Mouse (Mus musculus) limb, embryonic 14.5 days (tissue): Measurements from ENCODE around the gene Nck2. TPM values are rescaled to one million over a fixed set of nuclear protein-coding genes. Genes with fewer than 3 reads are reported as not detected.

Experiments used
- ATAC-seq: fragments of 200-750 bp; cut with Nextera tagmentation; 2 replicates; pipeline ENCODE4 v1.8.0; 2017; ENCODE audit warnings: low read depth, moderate number of reproducible peaks, moderate TSS enrichment; ENCODE audit not compliant: low FRiP score
- DNase-seq: peaks from one replicate; pipeline ENCODE4 v3.0.0-alpha.2; 2015; ENCODE audit warnings: low spot score
- H3K27ac ChIP-seq: fragments of 300-500 bp; sonication (generic); replicated peaks from 2 replicates; pipeline ENCODE4 v1.5.1; 2014; ENCODE audit warnings: low read depth, mild to moderate bottlenecking, low read length, moderate library complexity, mixed read lengths
- H3K27me3 ChIP-seq: fragments of 300-500 bp; sonication (generic); 2 replicates; pipeline ENCODE4 v1.6.1; 2014; ENCODE audit warnings: low read length, mixed read lengths; ENCODE audit not compliant: control insufficient read depth, insufficient read depth
- H3K36me3 ChIP-seq: fragments of 300-500 bp; sonication (generic); 2 replicates; pipeline ENCODE4 v1.6.1; 2014; ENCODE audit warnings: mild to moderate bottlenecking, low read length, moderate library complexity, mixed read lengths; ENCODE audit not compliant: control insufficient read depth, insufficient read depth
- H3K4me1 ChIP-seq: fragments of 300-500 bp; sonication (generic); 2 replicates; pipeline ENCODE4 v1.6.1; 2014; ENCODE audit warnings: antibody characterized with exemption, low read length, mixed read lengths; ENCODE audit not compliant: control insufficient read depth, insufficient read depth
- H3K4me2 ChIP-seq: fragments of 300-500 bp; sonication (generic); replicated peaks from 2 replicates; pipeline ENCODE4 v1.6.1; 2014; ENCODE audit warnings: low read depth, mild to moderate bottlenecking, low read length, moderate library complexity; ENCODE audit not compliant: severe bottlenecking
- H3K4me3 ChIP-seq: fragments of 300-500 bp; sonication (generic); replicated peaks from 2 replicates; pipeline ENCODE4 v1.5.1; 2014; ENCODE audit warnings: low read length
- H3K9ac ChIP-seq: fragments of 300-500 bp; sonication (generic); 2 replicates; pipeline ENCODE4 v1.6.1; 2014; ENCODE audit warnings: mild to moderate bottlenecking, low read depth, low read length, moderate library complexity; ENCODE audit not compliant: severe bottlenecking
- H3K9me3 ChIP-seq: fragments of 300-500 bp; sonication (generic); 2 replicates; pipeline ENCODE4 v1.6.1; 2016; ENCODE audit warnings: low read length; ENCODE audit not compliant: control insufficient read depth
- POLR2A ChIP-seq: fragments of 200-500 bp; IDR thresholded peaks from 2 replicates; pipeline ENCODE4 v1.8.0; 2012; ENCODE audit warnings: inconsistent platforms, mild to moderate bottlenecking, moderate library complexity, borderline replicate concordance; ENCODE audit not compliant: insufficient read depth, insufficient read length; ENCODE audit errors: extremely low read depth
- WGBS: fragments of 180-500 bp; shearing (Covaris S2); extraction: QIAGEN DNeasy Blood & Tissue Kit; methylation state at CpG from one replicate; pipeline ENCODE4 v1.1.7; 2014; 5-methylcytosine and 5-hydroxymethylcytosine counted together
- polyA plus RNA-seq, 2 experiments: library from polyadenylated mRNA; depleted of rRNA in 1 of 2; stranded (reverse) in 1 of 2; unstranded in 1 of 2; fragments of >200 nt; fragmentation: Nextera tagmentation in 1 of 2; extraction: Ambion mirVana in 1 of 2; gene quantifications; 2 replicates each; pipeline versions ENCODE4 v1.2.1 to v1.2.3; 2012 to 2014

The Nck2 gene
- polyA plus RNA-seq, 2 experiments, result 38.8 to 43.3 TPM

DNA sequence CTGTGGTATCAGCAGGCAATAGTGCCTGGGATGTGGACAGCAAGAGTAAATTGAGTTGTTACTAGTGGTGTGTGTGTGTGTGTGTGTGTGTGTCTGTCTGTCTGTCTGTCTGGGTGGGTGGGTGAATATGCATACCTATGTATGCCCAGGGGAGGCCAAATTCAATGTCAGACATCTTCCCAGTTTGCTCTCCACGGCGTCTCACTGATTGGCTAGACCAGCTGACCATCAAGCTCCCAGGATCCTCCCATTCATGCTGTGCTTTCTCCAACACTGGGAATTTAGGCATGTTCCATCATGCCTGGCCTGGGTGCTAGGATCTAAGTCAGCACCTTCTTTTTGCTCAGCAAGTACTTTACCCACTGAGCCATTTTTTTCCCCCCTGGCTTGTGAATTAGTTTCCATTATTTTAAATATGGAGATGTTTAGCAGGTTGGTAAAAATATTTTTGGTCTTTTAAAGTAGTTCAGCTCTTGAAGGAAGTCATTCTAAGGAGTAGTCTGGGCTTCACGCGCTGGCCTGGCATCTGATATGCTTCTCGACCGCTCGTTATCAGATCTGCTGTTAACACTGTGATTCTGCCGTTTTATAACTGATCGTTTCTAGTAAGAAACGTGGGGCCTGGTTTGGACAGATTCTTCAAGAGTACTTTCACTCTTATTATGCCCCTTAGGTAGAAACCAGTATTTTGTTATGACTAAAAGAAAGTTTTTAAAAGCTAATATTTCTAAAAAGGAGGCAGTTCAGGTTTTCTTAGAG lies 26.2 kb downstream of the Nck2 start:
- H3K4me2 ChIP-seq, result no peak overlapping the region; the same call in 1 of the 2 replicates
- no peak overlapping the region for H3K9ac ChIP-seq
- H3K27me3 ChIP-seq, result no peaks in the 10 kb centered on the region
- peaks cover 52% of the 10 kb centered on the region for H3K4me1 ChIP-seq
- no peaks in the 10 kb centered on the region for H3K36me3 ChIP-seq
- no peaks in the 10 kb centered on the region for H3K9me3 ChIP-seq
- no peak overlapping the region for H3K4me3 ChIP-seq
- TF ChIP-seq POLR2A, result no peak
- ATAC-seq (no peak), DNase-seq (no peak)
- 61% methylated on average over 10 of the region's 10 CpGs for WGBS
- no peak overlapping the region for H3K27ac ChIP-seq

DNA sequence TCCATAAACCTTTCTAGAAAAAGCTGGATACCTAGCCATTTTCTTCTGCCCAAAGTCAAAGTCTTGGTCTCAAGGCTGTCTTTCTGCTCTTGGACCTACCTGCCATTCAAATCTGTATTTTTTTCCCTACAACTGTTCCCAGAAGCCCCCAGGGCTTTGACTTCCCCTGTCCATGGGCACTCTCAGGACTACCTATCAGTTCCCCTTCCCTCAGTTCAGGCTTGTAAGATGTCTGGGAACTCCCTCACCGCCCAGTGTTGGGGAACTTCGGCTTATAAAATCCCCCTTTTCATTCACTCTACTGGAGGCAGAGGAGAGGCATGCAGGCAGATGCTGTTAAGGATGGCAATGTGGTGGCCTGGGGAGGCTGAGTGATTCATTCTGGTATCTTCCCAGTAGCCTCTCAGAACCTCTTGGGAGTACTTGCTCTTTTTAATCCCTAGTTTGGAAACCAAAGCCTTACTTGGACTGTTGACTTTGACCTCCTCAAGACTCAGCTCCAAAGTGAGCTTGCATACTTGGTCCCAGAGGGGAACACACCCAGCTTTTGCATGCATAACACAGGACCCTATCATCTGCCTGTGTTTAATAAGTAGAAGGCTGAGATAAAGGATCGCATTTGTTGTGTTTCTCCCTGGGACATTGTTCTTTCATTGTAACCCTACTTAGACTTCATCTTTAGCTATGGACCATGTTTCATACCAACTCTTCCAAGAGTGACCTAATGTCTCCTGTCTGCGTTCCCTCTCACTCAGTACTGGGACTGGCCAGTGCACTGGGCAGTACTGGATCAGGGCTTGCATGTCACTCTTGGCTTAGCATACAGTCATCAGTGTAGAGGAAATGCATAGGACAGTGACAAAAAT lies 27.0 kb downstream of the Nck2 start:
- 84% methylated on average over 4 of the region's 4 CpGs for WGBS
- TF ChIP-seq POLR2A, result no peak
- ATAC-seq (no peak), DNase-seq (no peak)
- Histone ChIP-seq H3K9me3 (no peaks in the 10 kb centered on the region), H3K36me3 (no peaks in the 10 kb centered on the region), H3K27me3 (no peaks in the 10 kb centered on the region), H3K4me3 (no peak overlapping the region), H3K4me1 (peaks cover 46% of the 10 kb centered on the region), H3K9ac (no peak overlapping the region), H3K27ac (no peak overlapping the region), H3K4me2 (no peak overlapping the region)

DNA sequence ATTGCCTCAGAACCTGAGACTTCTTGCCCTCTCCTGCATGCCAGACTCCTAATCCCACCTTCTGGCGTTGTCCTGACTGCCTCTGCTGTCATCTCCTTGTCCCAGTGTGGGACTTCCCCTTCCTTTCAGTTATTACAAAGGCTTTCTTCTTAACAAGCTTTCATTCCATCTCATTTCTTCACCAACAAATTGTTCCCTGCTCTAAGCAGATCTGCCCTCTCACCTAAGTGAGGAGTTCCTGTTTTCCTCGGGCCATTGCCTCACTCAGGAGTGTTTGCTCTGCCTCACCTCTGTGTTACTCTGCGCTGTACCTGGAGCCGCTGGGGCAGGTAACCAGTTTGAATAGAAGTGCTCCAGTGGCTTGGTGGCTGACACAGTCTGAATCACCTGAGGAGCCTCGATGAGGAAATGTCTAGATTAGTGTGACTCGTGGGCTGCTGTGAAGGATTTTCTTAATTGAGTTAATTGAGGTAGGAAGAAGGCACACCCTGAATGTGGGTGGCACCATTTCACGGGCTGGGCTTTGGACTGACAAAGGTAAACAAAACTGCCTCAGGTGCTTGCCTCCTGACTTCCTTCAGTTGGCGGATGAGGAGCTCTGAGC lies 27.8 kb downstream of the Nck2 start:
- Histone ChIP-seq H3K4me2 (no peak overlapping the region), H3K4me1 (peaks cover 40% of the 10 kb centered on the region), H3K4me3 (no peak overlapping the region), H3K9ac (no peak overlapping the region), H3K36me3 (no peaks in the 10 kb centered on the region), H3K9me3 (no peaks in the 10 kb centered on the region), H3K27ac (no peak overlapping the region), H3K27me3 (no peaks in the 10 kb centered on the region)
- 62% methylated on average over 8 of the region's 8 CpGs for WGBS
- ATAC-seq, result no peak
- TF ChIP-seq POLR2A, result no peak
- no peak for DNase-seq

DNA sequence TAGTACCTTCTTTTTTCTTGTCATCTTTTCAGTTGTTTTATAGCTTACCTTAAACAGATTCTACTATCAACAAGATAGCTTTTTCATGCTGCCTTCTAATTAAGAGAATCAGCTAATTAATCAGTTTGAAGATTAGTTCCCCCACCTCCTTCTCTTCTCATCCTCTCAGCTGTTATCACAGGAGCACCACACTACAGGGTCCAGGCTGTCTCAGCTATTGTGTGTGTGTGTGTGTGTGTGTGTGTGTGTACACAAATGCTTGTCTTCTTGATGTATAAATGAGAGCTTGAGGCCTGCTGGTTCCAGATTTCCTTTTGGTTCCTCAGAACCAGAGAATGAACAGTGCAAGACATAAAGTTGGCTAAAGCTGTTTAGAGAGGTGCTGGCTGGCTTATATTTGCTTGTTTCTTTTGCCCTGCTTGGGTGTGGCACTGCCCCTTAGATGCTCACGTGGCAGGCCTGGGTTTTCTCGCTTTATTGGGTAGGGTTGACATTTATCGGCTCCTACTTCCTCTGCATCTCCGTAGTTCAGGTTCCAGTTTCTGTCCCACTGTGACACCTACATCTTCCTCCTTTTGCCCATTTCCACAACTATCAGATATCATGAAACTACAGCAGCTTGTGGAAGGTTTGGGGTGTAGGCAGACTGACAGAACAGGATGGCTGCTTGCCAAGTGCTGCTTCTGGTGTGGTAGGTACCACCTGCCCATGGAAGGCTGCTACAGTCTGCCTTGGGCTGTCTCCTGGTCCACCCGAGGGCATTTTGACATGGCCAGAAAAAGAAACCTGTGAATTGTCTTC lies 29.6 kb downstream of the Nck2 start:
- Histone ChIP-seq H3K36me3 (no peaks in the 10 kb centered on the region), H3K27ac (no peak overlapping the region), H3K27me3 (no peaks in the 10 kb centered on the region), H3K9ac (no peak overlapping the region), H3K4me3 (no peak overlapping the region), H3K4me1 (peaks cover 30% of the 10 kb centered on the region), H3K4me2 (no peak overlapping the region), H3K9me3 (no peaks in the 10 kb centered on the region)
- TF ChIP-seq POLR2A, result no peak
- ATAC-seq, result no peak
- WGBS, result 61% methylated on average over 5 of the region's 5 CpGs
- DNase-seq, result no peak
